Mouse (Mus musculus) A20 (cell line): Measurements from ENCODE around the gene Rptor.

Experiments used
- DNase-seq: peaks from one replicate; pipeline ENCODE4 v3.0.0-alpha.2; 2011; ENCODE audit warnings: low read depth, low spot score

Rptor gene

GRCm38 (mm10) chr11:119901174-119901573 is 298.5 kb downstream of the Rptor start:
- no peak for DNase-seq

GRCm38 (mm10) chr11:119902891-119903290 is 300.2 kb downstream of the Rptor start:
- no peak for DNase-seq

GRCm38 (mm10) chr11:119904621-119905286 is 302.0 kb downstream of the Rptor start:
- DNase-seq = peak; percentile 69

GRCm38 (mm10) chr11:119905794-119906193 is 303.1 kb downstream of the Rptor start:
- DNase-seq = no peak

GRCm38 (mm10) chr11:119907006-119907650 is 304.4 kb downstream of the Rptor start:
- no peak for DNase-seq

- no peak for DNase-seq
Measured at GRCm38 (mm10) chr11:119907711-119908110, 305.0 kb downstream of the Rptor start.

- DNase-seq = peak; percentile 73
Measured at GRCm38 (mm10) chr11:119909436-119909835, 306.7 kb downstream of the Rptor start.

GRCm38 (mm10) chr11:119912845-119913244 is 310.1 kb downstream of the Rptor start:
- DNase-seq = no peak

- peak; percentile 92 for DNase-seq
Measured at GRCm38 (mm10) chr11:119913291-119913934, 310.7 kb downstream of the Rptor start, which contains the start of gene Chmp6. Gene Chmp6, plus strand, starts transcription at chr11:119913441.

- DNase-seq = no peak
Measured at GRCm38 (mm10) chr11:119913935-119914314, 311.2 kb downstream of the Rptor start.

- DNase-seq = no peak
Measured at GRCm38 (mm10) chr11:119914381-119914780, 311.7 kb downstream of the Rptor start.

- DNase-seq = no peak
Measured at GRCm38 (mm10) chr11:119915666-119916065, 313.0 kb downstream of the Rptor start.

- DNase-seq = no peak
Measured at GRCm38 (mm10) chr11:119916102-119916790, 313.5 kb downstream of the Rptor start.

GRCm38 (mm10) chr11:119916834-119917469 is 314.2 kb downstream of the Rptor start:
- no peak for DNase-seq

- DNase-seq = no peak
Measured at GRCm38 (mm10) chr11:119918521-119918920, 315.8 kb downstream of the Rptor start.

GRCm38 (mm10) chr11:119919432-119919831 is 316.7 kb downstream of the Rptor start:
- DNase-seq = no peak

- peak; percentile 66 for DNase-seq
Measured at GRCm38 (mm10) chr11:119919897-119920296, 317.2 kb downstream of the Rptor start.

- no peak for DNase-seq
Measured at GRCm38 (mm10) chr11:119920668-119921067, 318.0 kb downstream of the Rptor start.

GRCm38 (mm10) chr11:119925176-119925575 is 322.5 kb downstream of the Rptor start:
- DNase-seq = no peak

GRCm38 (mm10) chr11:119926762-119927161 is 324.1 kb downstream of the Rptor start:
- DNase-seq = no peak

GRCm38 (mm10) chr11:119928023-119928681 is 325.4 kb downstream of the Rptor start:
- peak; percentile 88 for DNase-seq
